Mouse (Mus musculus) 3134 (cell line): ENCODE data around the gene Zbtb7a.

Experiments
- DNase-seq: peaks from one replicate; pipeline ENCODE4 v3.0.0-alpha.2; 2011; ENCODE audit warnings: low spot score; ENCODE audit not compliant: insufficient read length; ENCODE audit errors: extremely low read depth

Zbtb7a gene

DNA sequence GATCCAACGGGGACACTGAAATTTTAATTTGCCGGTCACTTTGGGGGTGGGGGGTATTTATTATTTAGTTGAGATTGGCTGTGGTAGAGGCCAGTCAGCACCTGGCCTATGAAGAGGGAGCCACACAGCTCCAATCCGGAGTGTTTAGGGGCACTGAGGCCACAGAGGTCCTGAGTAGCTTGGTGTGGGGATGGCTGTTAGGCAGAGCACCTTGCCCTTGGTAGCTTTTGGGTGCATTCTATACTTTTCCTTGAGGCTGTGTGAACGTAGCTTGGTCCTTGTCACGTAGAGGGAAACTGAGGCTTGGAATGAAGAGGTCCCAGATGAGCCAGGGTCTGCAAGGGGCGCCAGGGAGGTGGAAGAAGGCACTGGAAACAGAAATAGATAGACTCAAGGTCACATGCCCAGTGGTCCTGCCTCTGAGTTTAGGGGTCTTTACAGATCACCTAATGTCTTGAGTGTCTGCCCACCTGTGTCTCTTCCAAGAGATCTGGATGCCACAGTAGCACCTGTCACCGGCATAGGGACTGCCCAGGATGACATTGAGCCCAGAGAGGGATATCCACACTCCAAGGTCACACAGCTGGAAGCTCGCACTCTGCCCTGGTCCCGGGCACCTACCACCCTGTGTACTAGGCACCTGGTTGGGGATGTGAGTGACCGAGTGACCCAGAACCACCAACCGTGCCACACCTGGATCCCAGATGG, 4.0 kb downstream of the Zbtb7a start:
- DNase-seq: no peak

DNA sequence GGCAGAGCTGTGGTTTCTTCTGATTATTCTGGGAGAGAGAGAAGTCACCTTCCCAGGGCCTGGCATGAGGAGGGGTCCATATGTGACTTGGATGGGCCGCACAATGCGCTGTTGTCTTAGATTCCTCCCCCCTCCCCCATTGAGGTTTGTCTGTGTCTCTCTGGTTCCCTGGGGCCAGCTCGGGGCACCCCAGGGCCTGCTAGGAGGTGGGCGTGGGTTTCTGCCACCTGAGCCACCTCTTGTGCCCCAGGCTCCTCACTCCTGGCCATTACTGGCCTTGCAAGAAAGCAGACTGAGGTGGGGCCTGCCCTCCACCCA, 4.5 kb downstream of the Zbtb7a start:
- no peak for DNase-seq

- no peak for DNase-seq
These were observed 5.0 kb downstream of the Zbtb7a start for GRCm38 (mm10) chr10:81140005-81140404.

GRCm38 (mm10) chr10:81140717-81141454, 5.9 kb downstream of the Zbtb7a start:
- no peak for DNase-seq

GRCm38 (mm10) chr10:81141455-81142210, 6.6 kb downstream of the Zbtb7a start:
- DNase-seq: no peak

DNA sequence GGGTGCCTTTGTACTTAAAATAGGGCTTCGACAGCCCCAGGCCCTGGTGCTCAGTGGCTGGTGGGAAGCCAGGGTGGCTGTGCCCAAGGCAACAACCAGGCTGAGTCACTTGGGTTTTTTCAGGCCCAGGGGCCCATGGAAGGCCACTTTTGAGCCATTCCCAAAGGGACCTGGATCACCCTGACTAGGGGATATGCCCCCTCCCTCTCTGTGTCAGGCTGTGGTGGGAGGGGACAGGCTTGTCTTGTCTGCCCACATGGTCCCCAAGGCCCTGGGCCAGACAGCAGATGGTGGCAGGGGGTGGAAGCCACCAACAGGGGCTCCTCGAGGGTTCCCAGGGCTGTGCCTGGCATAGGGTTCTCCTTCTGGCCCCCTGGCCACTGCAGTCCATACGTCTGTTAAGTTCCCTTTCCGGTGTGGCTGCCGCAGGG, 7.5 kb downstream of the Zbtb7a start:
- DNase-seq: peak; percentile 81

GRCm38 (mm10) chr10:81143157-81143633, 8.2 kb downstream of the Zbtb7a start:
- peak; percentile 85 for DNase-seq

DNA sequence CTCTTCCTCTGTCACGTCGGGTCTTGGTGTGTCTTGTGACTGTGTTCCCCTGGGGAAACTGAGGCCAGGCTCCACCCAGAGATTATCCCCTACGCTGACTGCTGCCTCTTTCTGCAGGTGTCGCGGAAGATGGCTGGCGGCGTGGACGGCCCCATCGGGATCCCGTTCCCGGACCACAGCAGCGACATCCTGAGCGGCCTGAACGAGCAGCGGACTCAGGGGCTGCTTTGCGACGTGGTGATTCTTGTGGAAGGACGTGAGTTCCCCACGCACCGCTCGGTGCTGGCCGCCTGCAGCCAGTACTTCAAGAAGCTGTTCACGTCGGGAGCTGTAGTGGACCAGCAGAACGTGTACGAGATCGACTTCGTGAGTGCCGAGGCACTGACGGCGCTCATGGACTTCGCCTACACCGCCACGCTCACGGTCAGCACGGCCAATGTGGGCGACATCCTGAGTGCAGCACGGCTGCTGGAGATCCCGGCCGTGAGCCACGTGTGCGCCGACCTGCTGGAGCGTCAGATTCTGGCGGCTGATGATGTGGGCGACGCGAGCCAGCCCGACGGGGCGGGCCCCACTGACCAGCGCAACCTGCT, 8.9 kb downstream of the Zbtb7a start:
- DNase-seq: no peak

GRCm38 (mm10) chr10:81144667-81145066, 9.6 kb downstream of the Zbtb7a start:
- no peak for DNase-seq

DNA sequence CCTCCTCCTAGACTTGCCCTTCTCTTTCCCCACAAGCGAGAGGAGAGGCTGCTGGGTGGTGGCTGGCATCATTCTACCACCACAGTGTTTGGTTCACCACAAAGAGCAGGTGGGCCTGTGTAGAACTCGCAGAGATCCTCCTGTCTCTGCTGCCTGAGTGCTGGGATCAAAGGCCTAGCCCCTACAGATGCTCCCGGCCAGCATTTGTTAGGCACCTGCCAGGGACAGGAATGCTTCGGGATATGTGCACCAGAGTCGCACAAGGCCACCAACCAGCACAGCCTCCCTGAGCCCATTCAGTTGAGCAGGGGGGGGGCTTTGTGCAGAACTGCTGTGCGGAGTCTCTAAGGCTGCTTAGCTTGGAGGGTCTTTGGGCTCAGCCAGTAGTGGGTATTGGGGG, 10.3 kb downstream of the Zbtb7a start:
- no peak for DNase-seq

GRCm38 (mm10) chr10:81145778-81146177, 10.8 kb downstream of the Zbtb7a start:
- peak; percentile 68 for DNase-seq

- peak; percentile 55 for DNase-seq
These were observed 11.3 kb downstream of the Zbtb7a start for GRCm38 (mm10) chr10:81146296-81146695.

DNA sequence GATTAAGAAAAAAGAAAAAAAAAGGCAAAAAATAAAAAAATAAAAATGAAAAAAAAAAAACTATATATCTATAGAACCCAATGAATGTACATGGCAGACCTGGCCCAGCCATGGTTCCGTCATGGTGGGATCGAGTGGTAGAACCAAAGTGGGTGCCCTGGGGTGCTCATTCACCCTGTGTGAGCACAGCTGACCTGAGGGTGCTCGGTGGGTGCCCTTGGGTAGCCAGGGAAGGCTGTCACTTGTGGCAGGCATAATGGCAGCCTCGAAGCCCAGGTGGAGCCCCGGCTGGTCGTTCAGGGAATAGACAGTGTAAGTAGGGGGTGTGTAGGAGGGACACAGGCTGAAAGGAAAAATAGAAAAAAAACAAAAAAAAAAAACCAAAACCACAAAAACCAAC, 16.2 kb downstream of the Zbtb7a start:
- no peak for DNase-seq

DNA sequence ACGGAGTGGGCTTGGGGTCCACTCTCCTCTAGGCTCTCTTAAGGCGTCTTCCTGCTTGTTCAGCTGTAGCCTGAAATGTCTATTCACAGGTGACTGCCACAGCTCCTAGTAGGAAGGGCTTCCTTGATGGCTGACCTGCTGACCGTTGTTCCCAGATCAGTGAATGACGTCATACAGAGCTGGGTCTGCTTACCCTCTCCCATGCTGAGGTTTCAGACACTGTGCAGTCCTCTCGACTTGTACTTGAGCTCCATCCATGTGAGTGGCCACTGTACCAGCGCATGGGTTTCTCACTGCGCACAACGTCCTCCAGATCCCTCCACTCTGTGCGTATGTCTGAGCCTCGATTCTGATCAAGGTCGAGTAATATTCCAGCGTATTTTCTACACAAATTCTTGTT, 17.6 kb downstream of the Zbtb7a start:
- no peak for DNase-seq

- no peak for DNase-seq
These were observed 19.3 kb downstream of the Zbtb7a start for GRCm38 (mm10) chr10:81154313-81154712.

- no peak for DNase-seq
These were observed 19.7 kb downstream of the Zbtb7a start for GRCm38 (mm10) chr10:81154736-81155135.

DNA sequence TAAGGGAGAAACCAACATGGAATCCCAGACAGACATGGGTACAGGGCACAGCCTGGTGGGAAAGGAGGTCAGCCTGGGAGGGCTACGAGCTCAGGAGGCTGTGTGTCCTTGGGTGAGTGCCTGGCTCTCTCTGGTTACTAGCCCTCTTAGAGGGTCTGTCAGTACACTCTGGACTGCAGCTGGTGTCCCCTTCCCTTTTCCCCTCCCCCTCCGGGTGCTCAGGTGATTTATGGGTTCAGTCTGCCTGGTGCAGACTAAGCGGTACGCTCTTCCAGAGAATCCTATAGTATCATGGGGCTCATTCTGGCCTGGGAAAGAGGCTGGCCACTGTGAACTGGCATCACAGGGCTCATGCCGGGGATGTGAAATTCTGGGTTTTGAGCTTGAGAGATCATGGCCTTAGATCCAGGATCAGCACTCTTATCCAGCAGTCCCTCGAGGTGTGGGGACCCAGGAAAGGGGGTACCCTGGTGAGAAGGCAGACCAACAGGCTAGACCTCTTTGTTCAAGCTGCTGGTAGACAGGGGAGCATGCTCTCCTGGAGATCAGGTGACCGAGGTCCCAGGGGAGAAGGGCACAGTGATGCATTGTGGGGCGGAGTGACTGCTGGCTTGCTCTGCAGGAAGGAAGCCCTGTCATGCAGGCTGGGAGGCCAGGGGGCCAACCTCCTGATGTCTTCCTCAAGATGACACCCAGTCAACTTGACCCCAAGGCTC, 26.7 kb downstream of the Zbtb7a start:
- DNase-seq: no peak

DNA sequence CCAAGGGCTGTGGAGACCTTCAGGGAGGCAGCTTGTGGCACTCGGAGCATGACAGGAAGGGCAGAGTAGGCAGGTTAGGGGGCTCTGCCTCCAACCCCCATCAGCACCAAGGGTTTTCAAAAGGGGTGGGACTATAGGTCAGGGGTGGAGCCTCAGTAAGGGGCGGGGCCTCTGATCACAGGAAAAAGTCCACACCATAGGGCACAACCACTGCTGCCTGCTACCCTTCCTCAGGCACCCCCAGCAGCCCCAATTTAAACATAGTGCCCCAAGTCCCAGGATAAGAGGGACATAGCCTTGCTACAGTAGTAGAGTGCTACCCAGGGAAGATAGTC, 27.3 kb downstream of the Zbtb7a start:
- DNase-seq: no peak

GRCm38 (mm10) chr10:81165118-81165517, 30.1 kb downstream of the Zbtb7a start:
- DNase-seq: no peak

- peak; percentile 98 for DNase-seq
These were observed 32.4 kb downstream of the Zbtb7a start, which contains the start of gene Pias4 for GRCm38 (mm10) chr10:81167200-81168086. Gene Pias4, minus strand, starts transcription at chr10:81167923.
